Mouse (Mus musculus) MEL (cell line): ENCODE measurements around the gene Brcc3.

ENCODE experiments used
- CTCF ChIP-seq, 3 experiments: IDR thresholded peaks in 2 of 3; conservative IDR thresholded peaks in 1 of 3; 2 replicates each; pipeline ENCODE4 v1.5.1; 2011 to 2012; ENCODE audit warnings: low read length in 3 of 3, low read depth in 2 of 3, mild to moderate bottlenecking in 2 of 3, improper control_type of control experiment in 1 of 3, inconsistent platforms in 1 of 3, mixed read lengths in 1 of 3, moderate library complexity in 1 of 3; ENCODE audit not compliant: control insufficient read depth in 1 of 3, insufficient read depth in 1 of 3, poor library complexity in 1 of 3, severe bottlenecking in 1 of 3
- EP300 ChIP-seq, 2 experiments: IDR thresholded peaks; 2 replicates each; pipeline ENCODE4 v1.6.1; 2011; ENCODE audit warnings: improper control_type of control experiment in 2 of 2, low read length in 2 of 2, low read depth in 1 of 2, mild to moderate bottlenecking in 1 of 2
- GABPA ChIP-seq: IDR thresholded peaks from 2 replicates; pipeline ENCODE4 v1.6.1; 2012; ENCODE audit warnings: low read depth, mild to moderate bottlenecking, inconsistent platforms, low read length, improper control_type of control experiment, moderate library complexity
- HCFC1 ChIP-seq: IDR thresholded peaks from 2 replicates; pipeline ENCODE4 v1.6.1; 2012; ENCODE audit warnings: low read depth, mild to moderate bottlenecking, inconsistent platforms, low read length, improper control_type of control experiment, moderate library complexity
- MYC ChIP-seq: IDR thresholded peaks from 2 replicates; pipeline ENCODE4 v1.6.1; 2011; ENCODE audit warnings: low read depth, mild to moderate bottlenecking, low read length, improper control_type of control experiment, moderate library complexity
- NELFE ChIP-seq: IDR thresholded peaks from 2 replicates; pipeline ENCODE4 v1.6.1; 2011; ENCODE audit warnings: low read depth, low read length, improper control_type of control experiment
- POLR2A ChIP-seq, 2 experiments: IDR thresholded peaks; 2 replicates each; pipeline ENCODE4 v1.6.1; 2011 to 2012; ENCODE audit warnings: low read length in 2 of 2, mild to moderate bottlenecking in 2 of 2, control low read depth in 1 of 2, improper control_type of control experiment in 1 of 2, low read depth in 1 of 2, moderate library complexity in 1 of 2; ENCODE audit not compliant: control insufficient read depth in 1 of 2, insufficient read depth in 1 of 2, poor library complexity in 1 of 2

DNA sequence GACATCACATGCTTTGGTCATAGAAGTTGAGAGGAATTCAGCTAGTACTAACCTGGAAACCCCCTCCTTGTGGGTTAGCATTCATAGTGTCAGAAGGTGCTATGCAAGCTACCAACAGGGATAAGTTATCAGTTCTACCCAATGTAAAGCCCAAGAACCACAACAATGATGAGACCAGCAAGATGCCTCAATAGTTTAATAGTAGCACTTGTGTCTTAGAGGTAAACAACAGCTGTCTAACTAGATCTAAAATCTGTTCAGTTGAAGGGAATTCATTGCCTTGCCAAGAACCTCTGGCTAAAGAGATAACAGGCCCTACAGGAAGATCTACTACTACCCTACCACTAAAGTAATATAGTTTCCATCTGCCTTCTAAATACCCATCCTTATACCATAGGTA, 39.6 kb upstream of the Brcc3 start:
- TF ChIP-seq POLR2A (IDR thresholded peaks at IDR 0.05; ENCODE audit: control insufficient read depth in 1 of 2, insufficient read depth in 1 of 2, low read depth in 1 of 2, low read length in 2 of 2, poor library complexity in 1 of 2) (no peak), HCFC1 (no peak), GABPA (no peak), CTCF (IDR thresholded peaks at IDR 0.05 in 2 of 3, conservative IDR thresholded peaks at IDR 0.05 in 1 of 3; ENCODE audit: control insufficient read depth in 1 of 3, insufficient read depth in 1 of 3, low read depth in 2 of 3, low read length in 3 of 3, poor library complexity in 1 of 3, severe bottlenecking in 1 of 3) (no peak), EP300 (IDR thresholded peaks at IDR 0.05; ENCODE audit: low read depth in 1 of 2, low read length in 2 of 2) (peak; percentile 45 to 70; a peak in 3 of 4 replicates), NELFE (no peak), MYC (no peak)
